Mouse (Mus musculus): ENCODE results near the gene Kdelr3. TPM values are rescaled to one million over a fixed set of nuclear protein-coding genes. Genes with fewer than 3 reads are reported as not detected.

Gene Kdelr3
- total RNA-seq, 4 experiments from 2014 or later = 4.3 to 5.2 (median 4.5) TPM

- peak; percentile 74 for DNase-seq (ENCODE audit: low spot score)
Observed at GRCm38 (mm10) chr15:79511553-79512320, 4.5 kb upstream of the Kdelr3 start.

GRCm38 (mm10) chr15:79513940-79514339, 2.3 kb upstream of the Kdelr3 start:
- DNase-seq (ENCODE audit: low spot score) = no peak

- DNase-seq (ENCODE audit: low spot score) = no peak
Observed at GRCm38 (mm10) chr15:79517710-79518109, 1.5 kb downstream of the Kdelr3 start.

GRCm38 (mm10) chr15:79518571-79518970, 2.4 kb downstream of the Kdelr3 start:
- DNase-seq (ENCODE audit: low spot score) = no peak

GRCm38 (mm10) chr15:79519400-79520220, 3.4 kb downstream of the Kdelr3 start:
- DNase-seq (ENCODE audit: low spot score) = no peak

- no peak for DNase-seq (ENCODE audit: low spot score)
Observed at GRCm38 (mm10) chr15:79525564-79525963, 9.4 kb downstream of the Kdelr3 start.

- peak; percentile 42 for DNase-seq (ENCODE audit: low spot score)
Observed at GRCm38 (mm10) chr15:79525979-79526768, 10.0 kb downstream of the Kdelr3 start.

GRCm38 (mm10) chr15:79527192-79527591, 11.0 kb downstream of the Kdelr3 start:
- no peak for DNase-seq (ENCODE audit: low spot score)

GRCm38 (mm10) chr15:79527991-79528639, 11.9 kb downstream of the Kdelr3 start:
- DNase-seq (ENCODE audit: low spot score) = no peak

- no peak for DNase-seq (ENCODE audit: low spot score)
Observed at GRCm38 (mm10) chr15:79529935-79530334, 13.7 kb downstream of the Kdelr3 start.

- DNase-seq (ENCODE audit: low spot score) = no peak
Observed at GRCm38 (mm10) chr15:79533796-79534195, 17.6 kb downstream of the Kdelr3 start.

GRCm38 (mm10) chr15:79543968-79544367, 27.8 kb downstream of the Kdelr3 start:
- no peak for DNase-seq (ENCODE audit: low spot score)

GRCm38 (mm10) chr15:79545496-79545895, 29.3 kb downstream of the Kdelr3 start:
- DNase-seq (ENCODE audit: low spot score) = no peak

- DNase-seq (ENCODE audit: low spot score) = peak; percentile 79
Observed at GRCm38 (mm10) chr15:79545921-79546399, 29.7 kb downstream of the Kdelr3 start.

- peak; percentile 97 for DNase-seq (ENCODE audit: low spot score)
Observed at GRCm38 (mm10) chr15:79546410-79547288, 30.4 kb downstream of the Kdelr3 start, which contains the start of gene Ddx17. TSS of gene Ddx17 (minus strand) at chr15:79546741.

GRCm38 (mm10) chr15:79547289-79547820, 31.1 kb downstream of the Kdelr3 start:
- no peak for DNase-seq (ENCODE audit: low spot score)

- DNase-seq (ENCODE audit: low spot score) = no peak
Observed at GRCm38 (mm10) chr15:79548226-79548625, 32.0 kb downstream of the Kdelr3 start.

- DNase-seq (ENCODE audit: low spot score) = no peak
Observed at GRCm38 (mm10) chr15:79552566-79552965, 36.4 kb downstream of the Kdelr3 start.

GRCm38 (mm10) chr15:79559649-79560048, 43.4 kb downstream of the Kdelr3 start:
- DNase-seq (ENCODE audit: low spot score) = no peak

- no peak for DNase-seq (ENCODE audit: low spot score)
Observed at GRCm38 (mm10) chr15:79562417-79562816, 46.2 kb downstream of the Kdelr3 start.
